Mouse (Mus musculus): ENCODE measurements around the gene Pon1. TPM values are rescaled to one million over a fixed set of nuclear protein-coding genes. Genes with fewer than 3 reads are reported as not detected.

Gene Pon1
- polyA plus RNA-seq, 1 experiment from 2014 or later, result 548 TPM

DNA sequence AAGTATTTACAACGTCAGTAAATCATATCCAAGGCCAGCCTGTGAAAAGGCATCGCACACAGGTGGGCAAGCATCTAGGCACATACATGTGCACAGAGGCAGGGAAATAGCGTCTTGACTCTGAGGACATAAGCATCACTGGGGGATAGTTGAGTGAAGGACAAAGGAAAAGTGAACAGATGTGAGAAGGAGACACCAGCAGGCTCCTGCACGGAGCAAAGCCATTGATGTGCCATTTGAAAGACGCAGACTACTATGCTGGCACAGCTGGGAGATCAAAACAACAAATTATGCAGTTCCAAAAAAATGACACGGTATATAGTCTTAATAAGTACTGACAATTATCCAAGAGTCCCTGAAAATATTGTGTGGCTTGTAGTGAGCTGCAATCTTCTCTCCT lies 6.2 kb downstream of the Pon1 start:
- no peak for DNase-seq
- Histone ChIP-seq H3K9ac (replicated peaks) (peak overlapping the region; percentile 26), H3K27ac (ENCODE audit: low read depth) (peak overlapping the region; percentile 79), H3K27me3 (ENCODE audit: insufficient read depth, low read length) (no peaks in the 10 kb centered on the region), H3K4me3 (ENCODE audit: low read depth, low read length) (no peak overlapping the region), H3K4me2 (ENCODE audit: low read depth, low read length) (peak overlapping the region; percentile 38), H3K36me3 (replicated peaks; ENCODE audit: insufficient read depth, low read length) (0 out of 2 replicates have a peak, but pooled peaks cover 2% of the 10 kb centered on the region), H3K4me1 (ENCODE audit: insufficient read depth) (peaks cover 12% of the 10 kb centered on the region), H3K9me3 (ENCODE audit: low read length) (no peaks in the 10 kb centered on the region)
- no peak for TF ChIP-seq CTCF (IDR thresholded peaks at IDR 0.05; ENCODE audit: low read depth)
- TF ChIP-seq EP300 (IDR thresholded peaks at IDR 0.05; ENCODE audit: low read depth), result no peak
- 84% methylated on average over 6 of the region's 6 CpGs for WGBS (ENCODE audit: insufficient replicate concordance)
- no peak for ATAC-seq

DNA sequence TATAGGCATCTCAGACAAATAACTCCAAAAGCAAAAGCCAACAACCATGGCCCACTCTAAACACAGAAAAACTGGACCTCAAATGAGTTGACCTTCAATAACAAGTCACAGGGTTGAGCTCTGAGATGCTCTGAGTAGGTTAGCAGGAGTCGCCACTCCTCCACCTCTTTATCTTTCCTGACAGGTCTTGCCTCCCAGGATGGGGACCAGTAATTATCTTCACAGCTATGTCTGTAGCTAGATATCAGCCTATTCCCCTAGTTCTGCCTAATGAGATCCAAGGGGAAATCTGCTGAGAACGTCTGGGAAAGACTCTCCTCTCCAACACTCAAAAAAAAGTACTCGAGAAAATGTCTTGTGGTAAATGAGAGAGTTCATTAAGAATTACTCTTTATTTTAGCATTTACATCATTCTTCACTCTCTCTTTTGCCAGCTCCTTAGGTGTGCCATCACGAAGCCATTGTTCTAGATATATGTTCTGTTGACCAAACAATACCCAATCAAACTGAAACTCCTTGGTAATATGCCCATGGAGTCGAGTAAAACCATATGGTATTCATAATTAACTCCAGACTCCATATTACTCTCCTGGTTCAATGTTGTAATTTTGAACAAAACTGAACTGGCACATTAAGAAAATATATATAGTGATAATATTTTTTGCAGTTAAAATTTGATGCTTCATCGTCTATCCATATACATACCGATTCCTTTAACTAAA lies 7.4 kb downstream of the Pon1 start:
- H3K27me3 ChIP-seq (ENCODE audit: insufficient read depth, low read length), result no peaks in the 10 kb centered on the region
- ATAC-seq, result no peak
- peaks cover 12% of the 10 kb centered on the region for H3K4me1 ChIP-seq (ENCODE audit: insufficient read depth)
- no peaks in the 10 kb centered on the region for H3K9me3 ChIP-seq (ENCODE audit: low read length)
- no peak overlapping the region for H3K4me3 ChIP-seq (ENCODE audit: low read depth, low read length)
- TF ChIP-seq CTCF (IDR thresholded peaks at IDR 0.05; ENCODE audit: low read depth) (no peak), EP300 (IDR thresholded peaks at IDR 0.05; ENCODE audit: low read depth) (peak; percentile 58; the same call in 1 of the 2 replicates)
- WGBS (ENCODE audit: insufficient replicate concordance), result 71% methylated on average over 7 of the region's 7 CpGs
- H3K9ac ChIP-seq (replicated peaks), result no peak overlapping the region
- DNase-seq, result no peak
- H3K4me2 ChIP-seq (ENCODE audit: low read depth, low read length), result 0 out of 2 replicates have a peak overlapping the region, but pooled peaks have one; percentile 13
- H3K27ac ChIP-seq (ENCODE audit: low read depth), result no peak overlapping the region
- 0 out of 2 replicates have a peak, but pooled peaks cover 2% of the 10 kb centered on the region for H3K36me3 ChIP-seq (replicated peaks; ENCODE audit: insufficient read depth, low read length)

DNA sequence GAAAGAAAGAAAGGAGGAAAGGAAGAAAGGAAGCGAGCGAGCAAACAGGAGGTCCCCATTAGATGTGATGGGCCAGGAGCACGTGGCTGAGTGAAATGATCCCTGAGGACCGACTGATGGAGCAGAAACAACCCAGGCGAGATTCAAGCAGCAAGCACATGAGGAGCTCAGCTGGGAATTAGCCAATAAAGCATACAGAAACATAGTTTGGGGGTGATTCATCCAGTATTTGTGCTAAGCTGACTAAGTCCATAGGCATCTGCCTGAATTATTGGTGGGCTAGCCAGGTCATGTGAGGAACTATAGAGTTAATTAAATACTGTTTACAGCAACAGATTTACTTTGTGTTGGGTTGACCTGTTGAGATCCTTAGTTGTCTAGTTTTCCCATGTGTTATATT lies 13.1 kb downstream of the Pon1 start:
- 72% methylated on average over 5 of the region's 5 CpGs for WGBS (ENCODE audit: insufficient replicate concordance)
- no peaks in the 10 kb centered on the region for H3K36me3 ChIP-seq (replicated peaks; ENCODE audit: insufficient read depth, low read length)
- TF ChIP-seq CTCF (IDR thresholded peaks at IDR 0.05; ENCODE audit: low read depth), result no peak
- TF ChIP-seq EP300 (IDR thresholded peaks at IDR 0.05; ENCODE audit: low read depth), result no peak

DNA sequence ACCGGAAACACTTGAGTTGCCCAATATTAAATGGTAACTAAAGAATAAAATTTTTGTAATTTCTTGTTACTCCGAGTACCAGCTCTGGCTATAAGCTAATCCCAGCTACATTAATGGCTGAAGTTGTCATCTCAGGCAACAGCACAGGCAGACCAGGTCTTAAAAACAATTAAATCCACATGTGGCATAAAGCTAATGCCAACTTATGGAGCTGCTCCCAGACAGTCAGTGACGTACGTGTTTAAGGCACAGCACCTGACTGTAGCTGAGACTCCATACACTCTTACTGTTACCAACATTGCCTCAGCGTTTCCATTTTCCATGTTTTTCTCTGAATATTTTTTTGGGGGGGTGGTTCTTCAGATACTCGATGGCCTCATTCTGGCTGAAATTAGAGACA lies 14.6 kb downstream of the Pon1 start:
- H3K27ac ChIP-seq (ENCODE audit: low read depth), result no peak overlapping the region
- TF ChIP-seq CTCF (IDR thresholded peaks at IDR 0.05; ENCODE audit: low read depth), result no peak
- no peak for TF ChIP-seq EP300 (IDR thresholded peaks at IDR 0.05; ENCODE audit: low read depth)
- H3K9me3 ChIP-seq (ENCODE audit: low read length), result no peaks in the 10 kb centered on the region
- ATAC-seq (no peak), DNase-seq (no peak)
- 75% methylated on average over 6 of the region's 6 CpGs for WGBS (ENCODE audit: insufficient replicate concordance)
- H3K4me1 ChIP-seq (ENCODE audit: insufficient read depth), result no peaks in the 10 kb centered on the region; the same call in 1 of the 2 replicates
- no peak overlapping the region for H3K9ac ChIP-seq (replicated peaks)
- no peak overlapping the region for H3K4me2 ChIP-seq (ENCODE audit: low read depth, low read length)
- no peaks in the 10 kb centered on the region for H3K36me3 ChIP-seq (replicated peaks; ENCODE audit: insufficient read depth, low read length)
- H3K4me3 ChIP-seq (ENCODE audit: low read depth, low read length), result no peak overlapping the region
- no peaks in the 10 kb centered on the region for H3K27me3 ChIP-seq (ENCODE audit: insufficient read depth, low read length)

More for the DNA sequence above, 13.1 kb downstream of the Pon1 start:
- Histone ChIP-seq H3K27me3 (ENCODE audit: insufficient read depth, low read length) (no peaks in the 10 kb centered on the region), H3K4me2 (ENCODE audit: low read depth, low read length) (no peak overlapping the region), H3K4me3 (ENCODE audit: low read depth, low read length) (no peak overlapping the region), H3K9me3 (ENCODE audit: low read length) (no peaks in the 10 kb centered on the region), H3K4me1 (ENCODE audit: insufficient read depth) (no peaks in the 10 kb centered on the region), H3K9ac (replicated peaks) (no peak overlapping the region), H3K27ac (ENCODE audit: low read depth) (no peak overlapping the region)
- ATAC-seq (no peak), DNase-seq (no peak)

DNA sequence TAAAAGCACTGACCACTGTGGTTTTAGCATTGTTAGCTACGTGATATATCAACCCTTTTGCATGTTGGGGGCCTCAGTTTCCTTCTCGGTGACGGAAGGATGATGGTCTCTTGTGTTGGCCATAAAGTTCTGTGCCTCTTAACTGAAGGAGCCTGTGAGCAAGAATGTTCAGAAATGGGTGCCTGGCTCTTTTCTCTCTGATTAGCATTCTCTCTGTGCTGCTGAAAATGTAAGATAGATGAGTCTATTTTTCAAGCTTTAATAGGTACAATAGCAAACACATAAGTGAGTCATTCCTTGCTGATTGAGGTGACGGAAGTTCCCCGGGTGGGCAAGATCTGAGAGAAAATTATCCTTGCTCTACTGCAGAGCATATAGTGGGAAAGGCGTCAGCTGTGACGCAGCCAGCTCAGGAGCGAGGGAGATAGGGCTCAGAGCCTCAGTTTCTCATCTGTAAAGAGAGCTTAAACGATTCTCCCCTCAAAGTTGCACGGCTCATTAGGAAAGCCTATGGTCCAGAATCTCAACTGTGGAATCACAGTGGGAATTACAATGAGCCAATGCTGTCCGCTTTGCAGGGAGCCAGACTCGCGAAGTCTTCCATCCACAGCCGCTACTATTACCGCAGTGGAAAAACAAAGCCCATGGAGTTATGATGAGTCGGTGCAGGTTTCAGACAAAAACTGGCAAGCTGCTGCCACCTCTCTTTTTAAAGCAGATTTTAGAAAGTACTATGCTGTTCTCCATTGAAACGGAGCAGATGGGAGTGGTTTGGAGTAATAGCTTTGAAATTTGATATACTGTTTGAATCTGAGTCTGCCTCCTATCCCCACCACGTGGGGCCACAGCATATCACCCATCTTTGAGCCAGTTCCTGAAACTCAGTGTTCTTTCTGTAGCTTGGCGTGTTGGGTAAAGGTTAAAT lies 15.5 kb downstream of the Pon1 start:
- Histone ChIP-seq H3K27ac (ENCODE audit: low read depth) (no peak overlapping the region), H3K9ac (replicated peaks) (no peak overlapping the region), H3K36me3 (replicated peaks; ENCODE audit: insufficient read depth, low read length) (no peaks in the 10 kb centered on the region), H3K4me1 (ENCODE audit: insufficient read depth) (no peaks in the 10 kb centered on the region; the same call in 1 of the 2 replicates), H3K27me3 (ENCODE audit: insufficient read depth, low read length) (no peaks in the 10 kb centered on the region), H3K9me3 (ENCODE audit: low read length) (no peaks in the 10 kb centered on the region), H3K4me2 (ENCODE audit: low read depth, low read length) (no peak overlapping the region), H3K4me3 (ENCODE audit: low read depth, low read length) (no peak overlapping the region)
- ATAC-seq (no peak), DNase-seq (no peak)
- no peak for TF ChIP-seq EP300 (IDR thresholded peaks at IDR 0.05; ENCODE audit: low read depth)
- no peak for TF ChIP-seq CTCF (IDR thresholded peaks at IDR 0.05; ENCODE audit: low read depth)
- 69% methylated on average over 19 of the region's 19 CpGs for WGBS (ENCODE audit: insufficient replicate concordance)
